Mouse (Mus musculus) CH12.LX (cell line): ENCODE measurements around the gene Ankrd27. TPM values are rescaled to one million over a fixed set of nuclear protein-coding genes. Genes with fewer than 3 reads are reported as not detected.

ENCODE experiments used
- DNase-seq: peaks from one replicate; pipeline ENCODE4 v3.0.0-alpha.2; 2013; ENCODE audit errors: extremely low read depth
- H3K27ac ChIP-seq: 2 replicates; pipeline ENCODE4 v1.5.1; 2012; ENCODE audit warnings: low read depth, mild to moderate bottlenecking, control low read depth, moderate library complexity; ENCODE audit not compliant: insufficient read depth
- H3K27me3 ChIP-seq: replicated peaks from 2 replicates; pipeline ENCODE3; 2012; ENCODE audit warnings: inconsistent platforms
- H3K36me3 ChIP-seq, 2 experiments: replicated peaks in 1 of 2; 2 replicates each; pipeline versions ENCODE3 to v1.6.1; 2012; ENCODE audit warnings: inconsistent platforms in 1 of 2, low read length in 1 of 2, mild to moderate bottlenecking in 1 of 2, mixed read lengths in 1 of 2, moderate library complexity in 1 of 2; ENCODE audit not compliant: control insufficient read depth in 1 of 2, insufficient read depth in 1 of 2
- H3K4me1 ChIP-seq, 2 experiments: 2 replicates each; pipeline ENCODE4 v1.6.1; 2012; ENCODE audit warnings: inconsistent platforms in 1 of 2, moderate library complexity in 1 of 2; ENCODE audit not compliant: insufficient read depth in 2 of 2, control insufficient read depth in 1 of 2
- H3K4me2 ChIP-seq: 2 replicates; pipeline ENCODE4 v1.6.1; 2012; ENCODE audit warnings: low read depth, mild to moderate bottlenecking, control low read depth; ENCODE audit not compliant: poor library complexity, insufficient read depth, severe bottlenecking
- H3K4me3 ChIP-seq, 3 experiments: fragments of 150-350 bp in 1 of 3; sonication (generic) in 1 of 3; replicated peaks in 1 of 3; 2 replicates each; pipeline versions ENCODE3 to v1.5.1; 2011 to 2012; ENCODE audit warnings: low read depth in 2 of 3, low read length in 2 of 3, mild to moderate bottlenecking in 2 of 3, moderate library complexity in 2 of 3, control low read depth in 1 of 3, improper control_type of control experiment in 1 of 3, inconsistent platforms in 1 of 3, mixed read lengths in 1 of 3; ENCODE audit not compliant: poor library complexity in 1 of 3
- H3K79me2 ChIP-seq: replicated peaks from 2 replicates; pipeline ENCODE4 v1.6.1; 2012; ENCODE audit warnings: mild to moderate bottlenecking, moderate library complexity; ENCODE audit not compliant: control insufficient read depth, poor library complexity, insufficient read depth, severe bottlenecking; ENCODE audit errors: extremely low read depth
- H3K9ac ChIP-seq: 2 replicates; pipeline ENCODE4 v1.6.1; 2012; ENCODE audit warnings: low read depth, mild to moderate bottlenecking, control low read depth, moderate library complexity; ENCODE audit not compliant: insufficient read depth
- H3K9me3 ChIP-seq: replicated peaks from 2 replicates; pipeline ENCODE3; 2012; ENCODE audit warnings: low read length, inconsistent platforms, mixed read lengths
- BHLHE40 ChIP-seq: IDR thresholded peaks from 2 replicates; pipeline ENCODE4 v1.6.1; 2011; ENCODE audit warnings: mild to moderate bottlenecking, low read depth, low read length, improper control_type of control experiment
- CHD2 ChIP-seq: IDR thresholded peaks from 2 replicates; pipeline ENCODE4 v1.6.1; 2011; ENCODE audit warnings: low read length, improper control_type of control experiment
- CTCF ChIP-seq, 2 experiments: IDR thresholded peaks in 1 of 2; conservative IDR thresholded peaks in 1 of 2; 2 replicates each; pipeline ENCODE4 v1.5.1; 2011 to 2012; ENCODE audit warnings: low read depth in 2 of 2, low read length in 2 of 2, improper control_type of control experiment in 1 of 2, inconsistent platforms in 1 of 2, mild to moderate bottlenecking in 1 of 2, moderate library complexity in 1 of 2
- ELF1 ChIP-seq: IDR thresholded peaks from 2 replicates; pipeline ENCODE4 v1.6.1; 2014; ENCODE audit warnings: low read depth, mild to moderate bottlenecking, inconsistent platforms, low read length, improper control_type of control experiment
- HCFC1 ChIP-seq: IDR thresholded peaks from 2 replicates; pipeline ENCODE4 v1.6.1; 2012; ENCODE audit warnings: low read depth, mild to moderate bottlenecking, inconsistent platforms, low read length, improper control_type of control experiment
- IRF4 ChIP-seq: IDR thresholded peaks from 2 replicates; pipeline ENCODE4 v1.6.1; 2014; ENCODE audit warnings: low read depth, mild to moderate bottlenecking, inconsistent platforms, low read length, improper control_type of control experiment
- JUN ChIP-seq: IDR thresholded peaks from 2 replicates; pipeline ENCODE4 v1.6.1; 2011; ENCODE audit warnings: low read depth, mild to moderate bottlenecking, low read length, improper control_type of control experiment, moderate library complexity; ENCODE audit not compliant: insufficient read depth
- KAT2A ChIP-seq: IDR thresholded peaks from 2 replicates; pipeline ENCODE4 v1.6.1; 2012; ENCODE audit warnings: low read length, improper control_type of control experiment, inconsistent platforms; ENCODE audit not compliant: insufficient replicate concordance
- MAZ ChIP-seq: IDR thresholded peaks from 2 replicates; pipeline ENCODE4 v1.6.1; 2012; ENCODE audit warnings: low read depth, mild to moderate bottlenecking, inconsistent platforms, low read length, improper control_type of control experiment, moderate library complexity
- MEF2A ChIP-seq: IDR thresholded peaks from 2 replicates; pipeline ENCODE4 v1.6.1; 2014; ENCODE audit warnings: low read depth, mild to moderate bottlenecking, inconsistent platforms, low read length, improper control_type of control experiment, borderline replicate concordance
- MYC ChIP-seq: IDR thresholded peaks from 2 replicates; pipeline ENCODE4 v1.6.1; 2011; ENCODE audit warnings: low read depth, mild to moderate bottlenecking, improper control_type of control experiment, low read length
- NELFE ChIP-seq: IDR thresholded peaks from 2 replicates; pipeline ENCODE4 v1.6.1; 2011; ENCODE audit warnings: low read depth, low read length, improper control_type of control experiment
- NRF1 ChIP-seq: IDR thresholded peaks from 2 replicates; pipeline ENCODE4 v1.6.1; 2014; ENCODE audit warnings: low read depth, mild to moderate bottlenecking, inconsistent platforms, low read length, improper control_type of control experiment, moderate library complexity
- RAD21 ChIP-seq: IDR thresholded peaks from 2 replicates; pipeline ENCODE4 v1.6.1; 2011; ENCODE audit warnings: low read depth, mild to moderate bottlenecking, low read length, improper control_type of control experiment, moderate library complexity
- SIN3A ChIP-seq: IDR thresholded peaks from 2 replicates; pipeline ENCODE4 v1.6.1; 2012; ENCODE audit warnings: low read length, improper control_type of control experiment, inconsistent platforms
- SMC3 ChIP-seq: IDR thresholded peaks from 2 replicates; pipeline ENCODE4 v1.6.1; 2011; ENCODE audit warnings: low read depth, low read length, improper control_type of control experiment
- TCF12 ChIP-seq: IDR thresholded peaks from 2 replicates; pipeline ENCODE4 v1.6.1; 2014; ENCODE audit warnings: low read depth, mild to moderate bottlenecking, inconsistent platforms, low read length, improper control_type of control experiment
- USF2 ChIP-seq: conservative IDR thresholded peaks from 2 replicates; pipeline ENCODE4 v1.6.1; 2011; ENCODE audit warnings: low read depth, low read length, improper control_type of control experiment
- ZC3H11A ChIP-seq: IDR thresholded peaks from 2 replicates; pipeline ENCODE4 v1.6.1; 2012; ENCODE audit warnings: low read depth, mild to moderate bottlenecking, inconsistent platforms, low read length, improper control_type of control experiment
- ZNF384 ChIP-seq: IDR thresholded peaks from 2 replicates; pipeline ENCODE4 v1.6.1; 2012; ENCODE audit warnings: low read depth, low read length, improper control_type of control experiment, inconsistent platforms
- dilution Hi-C: fragments of 300-500 bp; cut with MboI; formaldehyde crosslinking; loops from 2 replicates; pipeline ENCODE4 v1.14.3; 2020; ENCODE audit warnings: low sequenced_read_pairs; ENCODE audit not compliant: extremely low pct_unique_long_range_greater_than_20kb, extremely low pct_ligation_motif_present
- in situ Hi-C: fragments of 300-500 bp; cut with MboI; formaldehyde crosslinking; loops from 3 replicates; pipeline ENCODE4 v1.14.3; 2019; ENCODE audit warnings: low sequenced_read_pairs, low pct_ligation_motif_present, low pct_unique_long_range_greater_than_20kb, mixed read lengths
- polyA plus RNA-seq: library from polyadenylated mRNA; unstranded; fragments of >175 nt; gene quantifications from 2 replicates; pipeline ENCODE4 v1.2.1, GENCODE M21; 2012; ENCODE audit warnings: low read depth; ENCODE audit not compliant: insufficient read length
- total RNA-seq, 2 experiments: library from RNA; depleted of rRNA; stranded (reverse); fragments of 300-350 nt in 1 of 2; fragments of >200 nt in 1 of 2; gene quantifications; 2 replicates each; pipeline ENCODE4 v1.2.3; 2012 to 2014

Gene Ankrd27
- total and polyA plus RNA-seq, 3 experiments, result 38.6 to 49.1 (median 39.0) TPM

DNA sequence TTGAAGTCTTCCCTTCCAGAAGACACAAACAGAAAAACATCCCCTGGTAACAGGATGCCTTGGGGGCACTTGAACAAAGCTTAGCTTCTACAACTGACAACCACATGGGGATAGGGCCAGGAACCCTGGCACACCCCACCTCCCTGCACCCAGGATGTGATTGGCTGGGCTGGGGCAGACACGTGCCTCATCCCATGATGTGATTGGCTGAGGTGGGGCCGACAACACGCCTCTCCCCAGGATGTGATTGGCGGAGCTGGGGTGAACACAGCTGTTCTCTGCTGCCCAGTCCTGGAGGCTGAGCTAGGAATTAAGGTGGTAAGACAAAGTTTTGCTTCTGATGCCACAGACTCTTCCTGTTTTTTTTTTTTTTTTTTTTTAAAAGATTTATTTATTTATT lies 92.9 kb downstream of the Ankrd27 start:
- no peaks in the 10 kb centered on the region for H3K79me2 ChIP-seq
- H3K9me3 ChIP-seq, result peaks cover 9% of the 10 kb centered on the region
- no peak overlapping the region for H3K27ac ChIP-seq
- DNase-seq, result no peak
- dilution Hi-C loops (no loop called here), in situ Hi-C loops (no loop called here)
- H3K27me3 ChIP-seq, result no peaks in the 10 kb centered on the region
- no peak for TF ChIP-seq KAT2A
- no peak for TF ChIP-seq ELF1
- TF ChIP-seq CTCF (conservative IDR thresholded peaks at IDR 0.05 in 1 of 2, IDR thresholded peaks at IDR 0.05 in 1 of 2; ENCODE audit: low read depth in 2 of 2, low read length in 2 of 2), result no peak
- TF ChIP-seq MAZ, result no peak
- no peak for TF ChIP-seq IRF4
- peaks cover 0 to 13% of the 10 kb centered on the region in 2 experiments; a peak in 2 of 4 replicates for H3K4me1 ChIP-seq
- no peak overlapping the region for H3K4me2 ChIP-seq
- no peak overlapping the region for H3K4me3 ChIP-seq
- H3K36me3 ChIP-seq, result no peaks in the 10 kb centered on the region
- no peak overlapping the region for H3K9ac ChIP-seq

- Histone ChIP-seq H3K9me3 (peaks cover 9% of the 10 kb centered on the region), H3K4me1 (peaks cover 0 to 17% of the 10 kb centered on the region in 2 experiments; a peak in 3 of 4 replicates), H3K79me2 (no peaks in the 10 kb centered on the region), H3K4me2 (no peak overlapping the region), H3K9ac (no peak overlapping the region), H3K27me3 (no peaks in the 10 kb centered on the region)
- in situ Hi-C loops (no loop called here), dilution Hi-C loops (no loop called here)
- TF ChIP-seq CTCF (conservative IDR thresholded peaks at IDR 0.05 in 1 of 2, IDR thresholded peaks at IDR 0.05 in 1 of 2; ENCODE audit: low read depth in 2 of 2, low read length in 2 of 2) (peak; percentile 35 to 66; a peak in 3 of 4 replicates), CHD2 (no peak), NELFE (no peak), ZNF384 (no peak), MEF2A (no peak), RAD21 (peak; percentile 66), SMC3 (peak; percentile 47)
- TF ChIP-seq, all 38 proteins: peak for 3
- Histone ChIP-seq H3K4me3 (no peak overlapping the region), H3K27ac (no peak overlapping the region), H3K36me3 (no peaks in the 10 kb centered on the region)
- peak; percentile 30 for DNase-seq
Measured at GRCm38 (mm10) chr7:35681559-35681958, 95.5 kb downstream of the Ankrd27 start.

- Histone ChIP-seq H3K4me2 (no peak overlapping the region), H3K4me3 (no peak overlapping the region), H3K9me3 (no peaks in the 10 kb centered on the region), H3K79me2 (no peaks in the 10 kb centered on the region), H3K4me1 (peaks cover 0 to 19% of the 10 kb centered on the region in 2 experiments; a peak in 3 of 4 replicates), H3K9ac (no peak overlapping the region), H3K27me3 (no peaks in the 10 kb centered on the region), H3K36me3 (peaks cover 0 to 3% of the 10 kb centered on the region in 2 experiments), H3K27ac (no peak overlapping the region)
- TF ChIP-seq CTCF (conservative IDR thresholded peaks at IDR 0.05 in 1 of 2, IDR thresholded peaks at IDR 0.05 in 1 of 2; ENCODE audit: low read depth in 2 of 2, low read length in 2 of 2), result no peak
- peak; percentile 40; the same call in 1 of the 2 replicates for TF ChIP-seq BHLHE40
- no peak for TF ChIP-seq HCFC1
- TF ChIP-seq MYC, result no peak
- TF ChIP-seq KAT2A, result no peak
- TF ChIP-seq SIN3A, result no peak
- TF ChIP-seq USF2, result no peak
- TF ChIP-seq JUN, result no peak
- no peak for TF ChIP-seq TCF12
- TF ChIP-seq ZC3H11A, result no peak
- 0 out of 2 replicates have a peak, but pooled peaks have one; percentile 27 for TF ChIP-seq NRF1
- no peak for TF ChIP-seq ZNF384
- dilution Hi-C loops (no loop called here), in situ Hi-C loops (no loop called here)
- peak; percentile 31 for DNase-seq
Measured at GRCm38 (mm10) chr7:35683409-35684122, 97.5 kb downstream of the Ankrd27 start.
